Mouse (Mus musculus) cerebellum, adult 18-20 months (tissue): ENCODE data around the gene Cfap299.

ENCODE experiments used
- DNase-seq, 2 experiments: peaks; one replicate each; pipeline ENCODE4 v3.0.0; 2021

Cfap299 gene

DNA sequence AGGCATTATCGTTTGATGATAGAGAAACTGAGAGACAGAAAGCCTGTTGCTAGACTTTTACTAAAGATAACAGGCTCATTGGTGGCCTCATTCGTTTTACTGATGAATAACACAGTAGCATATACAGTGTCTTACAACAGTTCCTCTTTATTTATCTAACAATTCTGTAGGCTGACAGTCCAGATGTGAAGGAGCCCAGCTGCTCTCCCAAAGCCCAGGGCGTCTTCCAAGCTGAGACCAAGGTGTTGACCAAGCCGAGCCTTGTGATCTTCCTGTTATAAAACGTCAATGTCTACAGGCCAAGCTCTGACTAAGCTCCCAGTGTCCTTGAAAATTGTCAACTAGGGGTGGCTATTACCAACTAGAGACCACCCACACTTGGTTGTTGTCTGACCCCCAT lies 321.9 kb downstream of the Cfap299 start:
- no peak for DNase-seq

DNA sequence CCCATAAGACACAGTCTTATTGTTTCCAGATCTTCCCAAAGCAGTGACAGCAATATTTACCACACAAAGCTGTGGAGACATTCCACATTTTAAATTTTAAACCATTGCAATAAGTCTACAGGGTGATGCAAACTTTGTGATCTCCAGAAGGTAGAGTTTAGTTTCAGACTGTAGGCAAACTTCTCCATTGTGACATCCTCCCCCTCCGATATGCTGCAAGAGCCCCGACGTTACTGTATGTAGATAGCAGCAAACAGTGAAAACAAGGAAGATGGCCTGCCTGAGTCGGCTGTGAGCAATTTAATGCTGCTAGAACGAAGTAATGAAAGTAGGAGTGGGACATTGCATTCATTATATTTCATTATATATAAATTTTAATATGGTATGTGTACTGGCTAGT lies 359.1 kb downstream of the Cfap299 start:
- DNase-seq: no peak

DNA sequence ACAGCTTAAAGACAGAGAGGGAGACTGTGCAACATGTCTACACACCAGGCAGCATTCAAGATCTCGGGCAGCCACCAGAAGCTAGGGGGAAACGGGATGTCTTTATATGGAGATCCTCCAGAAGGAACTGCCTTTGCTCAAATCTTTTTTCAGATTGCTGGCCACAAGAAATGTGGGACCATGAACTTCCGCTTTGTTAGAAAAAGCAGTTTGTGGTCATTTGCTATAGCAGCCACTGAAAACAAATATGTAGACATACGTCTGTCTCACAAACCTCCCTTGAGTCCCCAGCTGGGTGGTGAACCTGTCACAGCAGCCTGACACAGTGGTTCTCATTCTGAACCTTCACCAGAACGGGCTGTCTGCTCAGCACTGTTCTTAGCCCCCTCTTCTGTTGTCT lies 363.0 kb downstream of the Cfap299 start:
- no peak for DNase-seq

DNA sequence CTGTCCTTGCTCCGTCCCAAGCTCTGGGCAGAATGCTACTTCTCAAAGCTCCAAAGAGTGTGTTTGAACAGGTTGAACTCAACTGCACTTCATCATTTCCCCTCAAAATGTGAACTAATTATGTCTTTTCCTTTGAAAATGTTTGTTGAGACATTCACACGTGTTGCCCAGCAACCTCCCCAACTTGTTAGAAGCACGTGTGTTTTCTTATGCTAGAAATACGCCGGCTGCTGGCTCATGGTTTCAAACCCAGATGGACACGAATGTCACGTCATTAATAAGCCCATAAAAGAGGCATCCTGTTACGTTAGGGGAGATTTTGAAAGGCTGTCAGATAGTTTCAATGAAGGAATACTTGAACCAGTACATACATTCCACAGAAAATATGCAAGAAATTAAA lies 367.2 kb downstream of the Cfap299 start:
- DNase-seq: no peak

DNA sequence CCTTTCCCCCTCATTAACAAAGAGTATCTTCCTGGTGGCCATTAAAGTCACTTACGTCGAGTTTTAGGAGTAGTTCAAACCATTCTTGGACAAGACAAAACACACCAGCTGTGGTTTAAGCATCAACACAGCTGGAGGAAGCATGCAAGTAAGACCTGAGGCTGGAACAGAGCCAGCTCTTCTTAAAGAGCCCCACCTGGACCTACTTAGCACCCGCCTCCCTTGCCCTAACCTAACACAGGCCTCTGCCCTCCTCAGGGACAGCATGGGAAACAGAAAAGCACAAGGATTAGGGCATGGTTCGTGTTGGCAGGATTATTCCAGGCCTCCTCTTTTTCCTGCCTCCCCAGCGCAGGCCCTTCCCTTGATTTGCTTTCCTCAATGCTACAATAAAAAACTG lies 374.9 kb downstream of the Cfap299 start:
- DNase-seq: no peak

DNA sequence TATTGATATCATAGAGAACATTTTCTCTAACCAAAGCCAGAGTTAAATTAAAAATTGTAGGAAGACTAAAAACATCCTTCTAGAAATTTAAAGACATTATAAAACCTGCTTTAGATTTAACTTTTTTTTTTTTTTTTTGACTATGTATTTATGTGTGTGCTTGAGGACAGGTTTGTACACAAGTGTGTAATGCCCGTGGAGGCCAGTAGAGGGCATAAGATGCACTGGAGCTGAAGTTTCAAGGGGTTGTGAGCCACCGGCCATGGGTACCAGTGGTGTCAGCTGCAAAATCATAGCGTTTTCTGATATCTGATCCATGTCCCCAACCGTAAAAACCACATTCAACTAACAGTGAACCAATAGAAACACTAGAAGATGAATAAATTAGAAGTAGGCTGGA lies 377.5 kb downstream of the Cfap299 start:
- no peak for DNase-seq

DNA sequence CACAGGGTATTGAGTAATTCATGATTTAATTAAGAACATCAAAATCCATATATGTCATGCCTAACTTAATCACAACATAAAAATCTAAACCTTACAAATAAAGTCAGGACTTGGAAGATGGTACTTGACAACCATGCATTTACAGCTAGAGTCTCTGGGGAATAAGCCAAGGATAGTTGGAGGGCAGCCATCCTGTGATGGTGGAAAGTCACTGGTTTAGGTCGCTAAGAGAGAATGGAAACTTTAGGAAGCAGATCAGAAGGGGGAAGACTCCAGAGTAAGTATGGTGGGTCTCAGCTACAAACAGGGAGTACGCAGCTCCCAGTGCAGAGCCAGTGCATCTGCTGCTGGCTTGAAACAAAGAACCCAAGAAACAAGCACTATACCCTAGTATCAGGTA lies 386.3 kb downstream of the Cfap299 start:
- no peak for DNase-seq

DNA sequence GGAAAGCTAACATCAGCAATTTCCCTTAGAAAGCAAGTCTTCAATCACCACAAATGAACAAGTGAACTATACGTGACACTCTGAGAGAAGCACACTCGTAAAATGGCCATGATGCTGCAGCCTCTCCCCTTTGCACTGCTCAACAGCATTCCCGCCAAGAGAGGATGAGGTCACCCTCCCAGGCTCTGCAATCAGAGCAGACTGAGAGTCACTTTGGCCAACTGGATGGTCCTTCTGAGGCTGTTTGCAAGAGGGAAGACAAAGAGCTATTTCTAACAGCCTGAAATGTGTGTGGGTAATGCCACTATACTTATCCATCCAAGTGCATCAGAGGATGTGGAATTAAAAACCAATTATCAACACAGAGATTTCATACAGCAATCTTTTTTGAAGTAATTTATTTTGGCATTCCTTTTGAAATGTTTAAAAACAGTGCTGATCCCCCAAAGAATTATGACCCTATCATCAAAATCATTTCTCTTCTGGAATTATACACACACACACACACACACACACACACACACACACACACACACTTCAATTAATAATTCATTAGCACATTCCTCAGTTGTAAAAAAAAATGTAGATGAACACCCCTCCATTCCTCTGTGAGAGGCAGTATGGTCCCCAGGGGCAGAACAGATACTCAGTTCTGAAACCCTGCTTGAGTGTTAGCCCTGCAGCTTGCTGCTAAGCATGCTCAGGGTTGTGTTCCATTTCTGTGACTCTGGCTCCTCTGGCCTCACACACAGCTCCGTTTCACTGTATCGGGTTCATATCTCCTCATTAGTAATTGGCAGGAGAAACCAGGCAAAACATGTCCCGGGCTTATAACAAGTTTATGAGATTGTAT lies 403.3 kb downstream of the Cfap299 start:
- DNase-seq: no peak

DNA sequence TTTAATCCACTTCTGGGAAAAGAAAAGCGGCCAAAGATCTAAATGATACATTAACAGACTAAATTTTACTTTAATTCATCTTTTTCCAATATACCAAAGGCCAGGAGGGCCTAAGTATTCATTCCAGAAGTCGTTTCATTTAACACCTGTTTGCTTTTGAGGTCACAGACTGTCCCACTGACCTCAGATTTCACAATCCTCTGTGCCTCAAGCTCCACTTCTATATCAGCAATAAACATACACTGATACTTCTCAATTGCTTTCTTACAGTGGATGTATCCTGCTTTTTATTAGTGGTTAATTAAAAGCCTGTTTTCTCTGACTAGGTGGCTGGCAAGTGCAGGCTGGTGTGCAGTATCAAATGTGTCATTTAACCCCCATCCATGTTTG lies 403.9 kb downstream of the Cfap299 start:
- DNase-seq: no peak

DNA sequence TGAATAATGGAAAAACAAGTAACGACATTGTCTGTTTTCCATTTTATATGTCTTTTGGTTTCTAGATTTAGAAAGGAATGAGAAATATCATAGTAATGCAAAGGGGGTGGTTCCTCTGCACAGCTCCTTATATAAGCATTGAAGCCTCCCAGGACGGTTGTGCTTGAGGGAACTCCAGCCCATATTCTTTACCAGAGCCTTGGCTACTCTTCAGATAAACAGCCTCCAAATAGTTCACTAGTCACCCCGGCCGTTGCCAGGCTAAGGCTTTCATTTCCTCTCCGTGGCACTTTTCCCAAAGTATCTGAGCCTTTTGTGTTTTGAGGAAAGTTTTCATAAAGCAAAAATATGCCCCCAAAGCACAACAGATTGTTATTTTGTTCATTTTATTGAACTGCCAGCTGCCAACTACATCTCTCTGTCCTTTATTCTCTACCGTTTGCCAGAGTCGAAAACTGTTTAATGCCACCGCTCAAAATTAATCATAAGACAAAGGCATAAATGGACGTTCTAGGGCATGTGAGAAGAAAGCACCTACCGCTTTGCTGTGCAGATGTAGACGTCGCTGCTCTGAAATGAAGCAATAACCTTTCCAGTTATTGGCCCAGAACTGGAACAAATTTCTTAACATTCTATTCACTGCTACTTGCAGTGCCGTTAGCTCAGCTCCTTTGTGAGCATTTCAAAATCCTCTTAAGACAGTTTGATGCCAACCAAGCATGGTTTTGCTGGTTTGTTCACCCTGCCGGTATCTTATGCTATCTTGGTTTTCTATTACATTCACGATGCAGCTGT lies 433.0 kb downstream of the Cfap299 start:
- DNase-seq: no peak

DNA sequence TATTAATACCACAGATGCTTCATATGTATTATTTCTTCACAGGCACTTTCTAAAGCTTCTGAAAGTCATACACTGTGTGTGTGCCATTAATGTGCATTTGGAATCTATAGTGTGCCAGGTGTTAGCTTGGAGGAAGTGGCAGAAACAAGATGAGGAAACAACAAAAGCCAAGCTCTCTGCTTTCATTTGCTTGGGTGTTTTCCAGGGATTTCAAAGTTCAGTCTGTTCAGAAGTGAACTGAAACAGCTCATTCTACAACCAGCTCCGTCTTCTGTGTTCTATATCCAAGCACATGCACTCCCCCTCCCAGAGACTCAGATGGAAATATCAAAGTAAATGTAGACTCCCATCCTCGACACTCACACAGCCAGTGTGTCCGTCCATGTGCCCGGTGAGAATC lies 449.5 kb downstream of the Cfap299 start:
- DNase-seq: no peak

DNA sequence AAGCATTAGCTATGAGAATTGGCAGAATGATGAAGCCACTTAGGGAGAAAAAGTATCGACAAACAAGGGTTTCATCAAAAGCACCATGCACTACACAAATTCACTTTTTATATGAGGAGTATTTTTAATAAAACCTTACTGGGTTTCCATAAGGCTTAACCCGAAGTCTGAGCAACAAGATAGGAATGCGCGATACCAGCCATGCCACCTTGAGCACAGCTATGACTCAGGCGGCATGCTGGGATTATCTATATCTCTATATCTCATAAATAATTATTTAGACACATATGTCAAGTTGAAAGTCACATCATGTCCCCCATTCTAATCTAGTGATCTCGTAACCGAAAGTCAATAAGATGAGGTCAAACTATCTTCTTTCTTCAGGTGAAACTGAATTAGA lies 453.0 kb downstream of the Cfap299 start:
- DNase-seq: no peak

DNA sequence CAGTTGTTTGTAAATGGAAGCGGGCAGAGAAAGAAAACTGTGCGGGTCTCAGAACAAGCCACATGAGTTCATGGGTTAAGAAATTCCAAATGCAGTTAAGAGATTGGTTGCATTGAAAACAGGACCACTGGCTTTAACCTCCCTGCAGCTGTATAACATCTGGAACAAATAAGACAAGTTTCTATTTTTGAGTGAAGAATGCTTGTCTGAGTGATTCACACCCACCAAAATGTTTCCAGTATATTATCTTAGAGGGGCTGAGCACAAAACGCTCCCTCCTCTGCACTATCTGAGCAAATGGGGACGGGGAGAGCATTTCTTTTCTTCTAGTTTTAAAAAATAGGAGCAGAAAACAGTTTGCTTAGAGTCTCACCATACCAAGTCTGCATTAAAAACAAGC lies 458.6 kb downstream of the Cfap299 start:
- no peak for DNase-seq

DNA sequence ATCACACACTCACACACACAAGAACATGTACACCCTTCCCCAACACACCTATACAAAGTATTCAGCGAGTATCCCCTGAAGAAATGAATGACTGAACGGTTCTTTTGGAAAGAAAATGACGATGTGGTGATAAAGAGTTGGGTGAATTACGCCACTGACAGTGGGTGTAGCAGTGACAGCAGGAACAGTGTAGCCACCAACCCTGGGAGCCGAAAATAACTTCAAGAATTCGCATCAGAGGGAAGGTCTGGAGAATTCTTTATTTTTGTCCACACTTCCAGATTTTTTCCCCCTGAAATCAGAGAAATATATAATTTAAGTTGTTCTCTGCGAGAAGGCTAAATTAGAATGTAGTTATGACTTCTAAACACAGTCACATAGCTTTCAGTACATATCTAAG lies 459.5 kb downstream of the Cfap299 start:
- DNase-seq: no peak

DNA sequence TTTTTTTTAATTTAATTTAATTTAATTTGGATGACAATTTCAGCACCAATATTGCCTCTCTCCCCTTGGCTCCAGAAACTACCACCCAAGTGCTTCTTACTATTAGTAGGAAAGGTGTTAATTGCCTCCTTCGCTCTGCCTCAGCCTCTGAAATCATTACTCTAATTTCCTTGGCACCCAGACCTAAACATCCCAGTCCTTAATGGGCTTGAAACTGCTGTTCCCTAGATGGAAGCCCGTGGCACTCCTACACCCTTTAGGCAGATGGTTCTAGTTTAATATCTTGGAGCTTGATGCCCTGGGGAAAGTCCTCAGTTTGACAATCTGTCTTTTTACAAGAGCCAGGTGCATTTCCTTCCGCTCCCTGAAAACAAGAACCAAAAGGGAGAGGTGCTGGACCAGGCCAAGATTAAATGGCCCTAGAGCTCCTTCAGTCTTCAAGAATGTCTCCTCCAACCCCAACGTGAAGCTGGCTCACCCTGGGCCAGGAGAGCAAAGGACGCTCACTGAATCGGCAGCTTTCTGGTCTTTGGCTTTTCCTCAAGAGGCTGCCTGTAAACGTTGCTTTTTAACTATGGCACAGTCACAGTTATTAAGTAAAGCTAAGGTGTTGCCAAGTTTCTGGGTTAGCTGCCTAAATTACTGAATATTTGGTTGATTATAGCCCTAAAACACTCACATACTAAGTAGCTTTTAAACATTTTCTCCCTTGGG lies 461.9 kb downstream of the Cfap299 start:
- no peak for DNase-seq

DNA sequence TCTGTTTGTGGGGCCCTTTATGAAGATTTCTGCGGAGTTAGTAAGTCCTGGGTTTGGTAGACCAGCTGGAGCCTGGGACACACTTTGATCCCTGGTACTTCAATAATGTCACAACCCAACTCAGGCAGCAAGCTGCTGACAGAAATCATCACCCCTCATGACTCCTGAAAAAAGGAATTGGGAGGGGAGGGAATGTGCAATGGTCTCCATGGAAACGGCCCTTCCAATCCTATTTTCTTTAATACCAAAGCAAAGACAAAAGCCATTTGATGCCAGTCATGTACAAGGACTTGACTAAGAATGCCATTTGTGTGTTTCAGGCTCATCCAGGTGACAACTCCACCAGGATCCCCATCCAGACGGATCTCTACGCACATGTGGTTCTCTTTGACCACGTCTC lies 472.4 kb downstream of the Cfap299 start:
- DNase-seq: no peak

DNA sequence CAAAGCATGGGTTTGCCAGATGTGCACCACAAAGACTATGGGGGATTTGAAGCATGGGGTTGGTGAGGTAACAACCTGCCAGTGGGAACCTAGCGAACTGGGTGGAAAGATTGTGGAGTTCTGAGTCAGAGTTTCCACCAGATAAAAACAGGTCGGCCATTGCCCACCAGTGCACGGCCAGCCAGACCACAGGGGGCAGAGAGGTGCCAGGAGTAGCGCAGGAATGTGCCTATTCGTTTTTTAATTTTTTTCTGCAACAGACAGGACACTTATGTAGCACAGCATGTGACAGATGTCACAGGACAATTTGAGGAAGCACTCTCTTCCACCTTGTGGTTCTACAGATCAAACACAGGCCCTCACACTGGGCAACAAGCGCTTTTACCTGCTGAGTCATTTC lies 475.7 kb downstream of the Cfap299 start:
- DNase-seq: no peak

DNA sequence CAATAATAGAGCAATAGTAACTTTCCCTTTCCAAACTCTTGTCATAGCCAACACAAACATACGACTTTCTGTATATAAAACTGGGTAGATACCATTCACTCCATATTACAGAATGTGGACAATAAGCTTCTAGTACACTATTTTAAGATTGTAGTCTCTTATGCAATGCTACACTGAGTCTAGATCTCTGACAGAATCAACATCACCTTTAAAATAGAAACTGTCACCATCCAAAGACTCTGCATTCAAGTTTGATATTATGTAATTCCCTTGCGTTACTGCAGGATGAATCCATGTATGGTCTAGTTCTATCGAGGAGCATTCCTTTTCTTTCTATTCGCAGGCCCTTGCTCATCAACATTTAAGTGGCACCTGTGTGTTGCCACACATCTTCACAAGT lies 477.4 kb downstream of the Cfap299 start:
- no peak for DNase-seq

DNA sequence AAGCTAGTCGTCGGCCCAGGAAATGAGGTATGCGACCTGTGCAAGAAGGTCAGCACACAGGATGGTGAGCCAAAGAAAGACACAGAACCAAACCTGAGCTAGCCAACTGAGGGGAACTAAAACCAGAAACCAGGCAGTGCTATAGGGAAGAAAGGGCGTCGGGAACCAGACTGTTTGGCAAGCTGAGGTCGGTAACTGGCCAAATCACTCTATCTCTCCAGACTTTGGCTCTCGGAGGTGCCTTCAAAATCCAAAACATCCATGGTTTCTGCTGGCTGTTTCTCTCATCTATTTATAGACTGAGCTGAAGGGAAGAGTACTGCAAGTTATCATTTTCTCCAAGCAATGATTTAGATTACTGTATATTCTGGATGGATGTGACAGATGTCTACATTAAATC lies 477.9 kb downstream of the Cfap299 start:
- DNase-seq: no peak

DNA sequence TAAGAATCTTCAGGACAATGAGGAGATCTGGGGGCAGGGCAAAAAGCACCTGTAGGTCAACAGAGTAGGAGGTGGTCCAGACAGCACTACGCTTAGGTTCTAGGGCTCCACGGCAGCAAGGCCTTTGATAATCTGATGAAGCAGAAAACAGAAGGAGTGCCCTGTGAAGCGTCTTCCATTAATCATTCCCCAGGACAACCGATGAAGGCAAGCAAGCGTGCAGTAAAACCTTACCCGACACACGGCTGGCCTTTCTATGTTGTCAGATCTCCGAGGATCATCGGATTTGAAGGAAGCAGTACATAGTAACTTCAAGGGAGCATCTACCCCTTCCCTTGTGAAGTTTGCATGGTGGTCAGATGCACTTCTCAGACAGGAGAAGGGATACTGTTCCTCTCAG lies 478.8 kb downstream of the Cfap299 start:
- no peak for DNase-seq

DNA sequence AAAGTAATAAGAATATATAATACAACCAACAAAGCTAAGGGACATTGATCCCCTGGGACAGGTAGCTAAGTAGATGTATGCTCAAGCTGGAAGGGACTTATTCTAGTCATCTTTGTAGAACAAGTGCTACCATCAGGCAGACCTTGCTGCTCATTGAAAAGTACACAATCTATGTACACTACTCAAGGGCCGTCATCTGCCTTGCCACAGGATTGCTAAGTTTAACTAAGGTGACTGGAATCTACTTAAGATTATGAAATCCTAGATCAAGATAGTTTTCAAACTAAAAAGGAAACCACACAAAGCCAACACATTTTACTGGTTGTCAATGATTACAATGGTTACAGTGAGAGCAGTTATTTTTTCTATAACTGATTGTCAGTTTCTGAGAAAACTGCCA lies 483.3 kb downstream of the Cfap299 start:
- DNase-seq: no peak

DNA sequence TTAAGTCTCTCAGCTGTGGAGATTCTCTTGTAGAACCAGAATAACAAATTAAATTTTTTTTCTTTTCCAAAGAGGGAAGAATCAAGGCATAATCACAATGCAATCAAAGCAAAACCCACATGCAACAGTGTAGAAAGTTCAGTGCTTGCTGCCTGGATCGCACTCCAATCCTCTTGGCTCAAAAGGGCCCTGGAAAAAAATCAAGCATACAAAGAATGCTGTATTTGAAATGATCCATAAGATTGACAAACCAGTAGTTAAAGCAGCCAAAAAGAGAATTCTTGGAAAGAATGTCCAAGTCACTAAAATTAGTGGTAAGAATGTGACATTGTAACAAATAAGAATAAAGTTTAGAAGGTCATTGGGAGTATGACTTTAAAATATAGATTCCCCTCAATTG lies 486.2 kb downstream of the Cfap299 start:
- DNase-seq: no peak

DNA sequence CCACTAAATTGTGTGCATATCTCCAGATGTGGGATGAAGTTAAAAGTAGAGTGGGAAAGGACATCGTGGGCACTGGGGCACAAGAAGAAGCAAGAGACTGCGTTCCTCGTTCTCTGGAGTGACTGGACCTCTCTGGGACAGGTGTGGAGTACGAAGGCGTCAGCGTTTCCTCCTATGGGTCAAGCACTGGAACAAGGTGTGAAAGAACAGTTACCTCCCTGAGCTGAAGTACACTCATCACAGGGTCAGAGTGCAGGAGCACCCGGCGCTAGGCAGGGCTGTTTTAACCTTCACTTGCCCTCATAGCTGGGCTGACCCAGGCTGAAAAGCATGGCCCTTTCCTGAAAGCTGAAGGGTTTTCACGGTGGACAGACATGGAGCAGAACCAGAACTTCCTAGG lies 504.7 kb downstream of the Cfap299 start:
- DNase-seq: no peak

DNA sequence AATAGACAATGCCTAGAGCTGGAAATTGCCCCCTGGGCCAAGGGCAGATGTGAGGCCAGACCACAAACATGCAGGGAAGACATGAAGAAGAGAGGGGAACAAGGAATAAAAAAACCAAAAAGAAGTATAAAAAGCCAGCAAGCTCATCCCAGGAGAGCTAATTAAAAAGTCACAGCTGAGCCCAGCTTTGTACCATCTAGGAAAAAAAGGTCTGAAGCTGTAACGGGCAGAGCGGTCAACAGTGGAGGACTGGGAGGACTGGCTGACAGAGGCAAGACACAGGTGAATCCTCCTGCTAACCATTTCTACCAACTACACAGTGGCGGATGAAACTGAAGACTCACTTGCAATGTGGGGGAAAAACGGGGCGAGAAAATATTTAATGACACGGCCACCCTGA lies 505.2 kb downstream of the Cfap299 start:
- DNase-seq: no peak
